Mouse (Mus musculus) erythroblast, embryonic 14.5 days (primary cell): ENCODE measurements at regions not wholly inside any gene's neighbourhood (a gene's known extent, or its start where the extent isn't known, plus 50 kb on each side); places are given as distances from the start of the nearest gene placed in this dataset.

Source experiments
- GATA1 ChIP-seq: IDR thresholded peaks from 2 replicates; pipeline ENCODE4 v1.6.1; 2012; ENCODE audit warnings: low read length, inconsistent platforms, mixed read lengths
- TAL1 ChIP-seq: IDR thresholded peaks from 3 replicates; pipeline ENCODE4 v1.6.1; 2012; ENCODE audit warnings: low read length, inconsistent platforms, mixed read lengths

- no peak for TF ChIP-seq GATA1
- no peak for TF ChIP-seq TAL1
Measured at GRCm38 (mm10) chr15:59245927-59246649, 357.0 kb downstream of the Gm49356 start.
